Mouse (Mus musculus) heart, embryonic 15.5 days (tissue): ENCODE measurements at regions not wholly inside any gene's neighbourhood (a gene's known extent, or its start where the extent isn't known, plus 50 kb on each side); places are given as distances from the start of the nearest gene placed in this dataset.

Experiments used
- ATAC-seq: fragments of 200-750 bp; cut with Nextera tagmentation; replicated peaks from 2 replicates; pipeline ENCODE4 v1.8.0; 2017; ENCODE audit warnings: low read depth, moderate TSS enrichment; ENCODE audit not compliant: insufficient number of reproducible peaks, insufficient read depth, low FRiP score
- H3K27ac ChIP-seq: fragments of 300-500 bp; sonication (generic); 2 replicates; pipeline ENCODE4 v1.5.1; 2015; ENCODE audit warnings: mild to moderate bottlenecking, inconsistent platforms
- H3K27me3 ChIP-seq: fragments of 300-500 bp; sonication (generic); 2 replicates; pipeline ENCODE4 v1.6.1; 2015; ENCODE audit warnings: inconsistent platforms
- H3K36me3 ChIP-seq: fragments of 300-500 bp; sonication (generic); 2 replicates; pipeline ENCODE4 v1.6.1; 2015; ENCODE audit warnings: mild to moderate bottlenecking, inconsistent platforms
- H3K4me1 ChIP-seq: fragments of 300-500 bp; sonication (generic); replicated peaks from 2 replicates; pipeline ENCODE4 v1.6.1; 2015; ENCODE audit warnings: inconsistent platforms
- H3K4me2 ChIP-seq: fragments of 300-500 bp; sonication (generic); 2 replicates; pipeline ENCODE4 v1.6.1; 2015; ENCODE audit warnings: inconsistent platforms, mild to moderate bottlenecking, moderate library complexity
- H3K4me3 ChIP-seq: fragments of 300-500 bp; sonication (generic); 2 replicates; pipeline ENCODE4 v1.5.1; 2015; ENCODE audit warnings: mild to moderate bottlenecking, inconsistent platforms
- H3K9ac ChIP-seq: fragments of 300-500 bp; sonication (generic); 2 replicates; pipeline ENCODE4 v1.6.1; 2015; ENCODE audit warnings: mild to moderate bottlenecking, inconsistent platforms
- H3K9me3 ChIP-seq: fragments of 300-500 bp; sonication (generic); replicated peaks from 2 replicates; pipeline ENCODE4 v1.6.1; 2016; ENCODE audit warnings: inconsistent platforms
- whole genome bisulfite sequencing: fragments of 180-500 bp; shearing (Covaris S2); methylation state at CpG from one replicate; pipeline ENCODE4 v1.1.7; 2015; ENCODE audit warnings: mixed read lengths; 5-methylcytosine and 5-hydroxymethylcytosine counted together

DNA sequence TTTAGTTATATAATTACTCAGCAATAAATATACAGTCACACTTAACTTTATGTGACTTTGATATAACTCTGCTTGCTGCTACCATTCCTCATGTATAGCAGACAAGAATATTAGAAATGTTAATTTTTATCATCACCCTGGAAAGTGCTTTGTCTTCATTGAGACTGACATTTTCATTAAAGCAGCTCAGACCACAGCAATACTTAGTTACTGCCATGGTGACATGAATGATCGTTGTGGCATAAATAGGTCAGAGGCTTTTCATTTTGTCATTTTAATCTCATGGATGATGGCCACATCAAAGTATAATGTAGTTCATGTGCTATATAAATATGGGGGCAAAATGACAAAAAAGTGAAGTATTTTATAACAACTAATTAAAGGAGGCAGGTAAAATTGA is 498.1 kb downstream of the Slc22a22 start:
- H3K9ac ChIP-seq, result no peak overlapping the region
- no peak overlapping the region for H3K27ac ChIP-seq

DNA sequence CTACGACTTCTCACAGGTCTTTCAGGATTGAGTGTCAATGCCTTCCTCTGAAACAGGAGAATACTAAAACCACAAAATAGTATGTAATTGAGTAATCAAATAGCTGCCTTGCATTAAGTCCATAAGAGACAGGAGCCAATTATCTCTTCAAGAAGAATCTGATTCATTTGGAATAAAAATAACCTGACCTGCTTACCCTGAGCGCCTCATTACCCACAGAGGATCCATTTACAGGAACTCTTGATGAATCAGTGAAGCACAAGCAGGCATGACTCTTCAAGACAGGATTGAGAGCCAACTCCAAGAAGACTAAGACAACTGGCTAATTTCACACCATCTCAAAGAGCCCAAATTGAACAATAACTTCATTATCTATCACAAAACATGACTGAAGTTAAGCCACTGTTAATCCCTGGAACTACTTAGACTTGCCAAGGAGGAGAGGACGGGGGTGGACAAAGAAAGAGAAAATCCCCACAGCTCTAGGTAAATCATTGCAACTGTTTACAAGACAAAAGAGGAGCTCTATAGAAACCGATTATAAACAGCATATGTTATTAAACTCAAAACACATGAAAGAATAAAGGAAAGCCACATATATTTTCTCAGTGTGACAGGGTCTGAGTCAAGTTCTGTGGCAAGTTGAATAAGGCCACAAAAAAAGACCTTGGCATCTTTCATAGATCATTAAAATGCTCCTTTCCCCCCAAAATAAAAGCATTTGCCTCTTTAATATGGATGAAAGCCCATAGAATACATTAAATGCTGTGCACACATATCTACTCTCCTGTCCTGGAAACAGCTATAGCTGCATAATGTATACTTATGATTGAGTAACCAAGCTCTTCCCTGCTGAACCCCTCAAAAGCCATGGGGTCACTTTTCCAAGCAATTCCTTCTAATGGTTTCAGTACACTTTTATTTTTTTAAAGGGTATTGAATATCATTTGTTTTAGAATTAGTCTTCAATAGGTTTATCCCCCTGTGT is 501.7 kb downstream of the Slc22a22 start:
- WGBS, result 73% methylated on average over 4 of the region's 4 CpGs
- no peak for ATAC-seq
- Histone ChIP-seq H3K4me2 (no peak overlapping the region), H3K36me3 (no peaks in the 10 kb centered on the region), H3K9me3 (no peaks in the 10 kb centered on the region), H3K4me1 (no peaks in the 10 kb centered on the region), H3K9ac (no peak overlapping the region), H3K27me3 (no peaks in the 10 kb centered on the region), H3K4me3 (no peak overlapping the region), H3K27ac (no peak overlapping the region)

More for the DNA sequence above, 498.1 kb downstream of the Slc22a22 start:
- Histone ChIP-seq H3K4me3 (no peak overlapping the region), H3K36me3 (no peaks in the 10 kb centered on the region), H3K27me3 (no peaks in the 10 kb centered on the region), H3K4me2 (no peak overlapping the region), H3K4me1 (no peaks in the 10 kb centered on the region), H3K9me3 (no peaks in the 10 kb centered on the region)
- WGBS, result 80% methylated on average over 1 of the region's 1 CpGs
- ATAC-seq, result no peak

GRCm38 (mm10) chr15:56970140-56970539 is 507.3 kb downstream of the Slc22a22 start:
- Histone ChIP-seq H3K36me3 (no peaks in the 10 kb centered on the region), H3K9me3 (no peaks in the 10 kb centered on the region), H3K27me3 (no peaks in the 10 kb centered on the region), H3K9ac (no peak overlapping the region), H3K4me3 (no peak overlapping the region), H3K4me1 (no peaks in the 10 kb centered on the region), H3K4me2 (no peak overlapping the region), H3K27ac (no peak overlapping the region)
- ATAC-seq, result no peak
- 36% methylated on average over 1 of the region's 1 CpGs for WGBS

- Histone ChIP-seq H3K9me3 (no peaks in the 10 kb centered on the region), H3K9ac (no peak overlapping the region), H3K4me1 (no peaks in the 10 kb centered on the region), H3K4me2 (no peak overlapping the region), H3K27ac (no peak overlapping the region), H3K4me3 (no peak overlapping the region), H3K36me3 (no peaks in the 10 kb centered on the region), H3K27me3 (no peaks in the 10 kb centered on the region)
- WGBS, result 82% methylated on average over 2 of the region's 2 CpGs
- ATAC-seq, result no peak
Measured at GRCm38 (mm10) chr15:56956356-56956755, 521.1 kb downstream of the Slc22a22 start.

- Histone ChIP-seq H3K4me1 (no peaks in the 10 kb centered on the region), H3K9me3 (no peaks in the 10 kb centered on the region), H3K36me3 (no peaks in the 10 kb centered on the region), H3K27me3 (no peaks in the 10 kb centered on the region), H3K4me2 (no peak overlapping the region), H3K9ac (no peak overlapping the region), H3K27ac (no peak overlapping the region), H3K4me3 (no peak overlapping the region)
- no peak for ATAC-seq
Measured at GRCm38 (mm10) chr15:56952176-56952575, 525.2 kb downstream of the Slc22a22 start.

- no peaks in the 10 kb centered on the region for H3K4me1 ChIP-seq
- no peaks in the 10 kb centered on the region for H3K36me3 ChIP-seq
- no peak for ATAC-seq
- no peak overlapping the region for H3K27ac ChIP-seq
- WGBS, result 62% methylated on average over 2 of the region's 2 CpGs
- H3K4me2 ChIP-seq, result no peak overlapping the region
- no peaks in the 10 kb centered on the region for H3K9me3 ChIP-seq
- no peak overlapping the region for H3K9ac ChIP-seq
- H3K27me3 ChIP-seq, result no peaks in the 10 kb centered on the region
- H3K4me3 ChIP-seq, result no peak overlapping the region
Measured at GRCm38 (mm10) chr15:56950824-56951223, 526.6 kb downstream of the Slc22a22 start.

DNA sequence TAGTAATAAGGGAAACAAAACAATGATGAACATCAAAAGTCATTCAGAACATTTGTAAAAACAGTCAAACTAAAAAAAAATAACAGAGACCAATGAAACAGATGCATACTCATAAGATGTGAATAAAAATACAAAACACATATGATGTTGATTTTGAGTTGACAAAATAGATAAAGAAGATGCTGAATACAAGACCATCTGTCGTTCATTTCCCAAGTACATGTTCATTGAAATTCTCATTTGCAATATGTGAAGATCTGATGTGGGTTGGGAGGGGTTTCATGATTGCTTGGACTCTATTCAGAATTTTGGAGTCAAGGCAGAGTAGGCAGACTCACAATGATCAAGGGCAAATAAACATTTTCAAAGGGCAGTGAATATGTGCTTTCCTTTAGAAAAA is 536.5 kb downstream of the Slc22a22 start:
- WGBS, result 71% methylated on average over 1 of the region's 1 CpGs
- H3K4me1 ChIP-seq, result no peaks in the 10 kb centered on the region

DNA sequence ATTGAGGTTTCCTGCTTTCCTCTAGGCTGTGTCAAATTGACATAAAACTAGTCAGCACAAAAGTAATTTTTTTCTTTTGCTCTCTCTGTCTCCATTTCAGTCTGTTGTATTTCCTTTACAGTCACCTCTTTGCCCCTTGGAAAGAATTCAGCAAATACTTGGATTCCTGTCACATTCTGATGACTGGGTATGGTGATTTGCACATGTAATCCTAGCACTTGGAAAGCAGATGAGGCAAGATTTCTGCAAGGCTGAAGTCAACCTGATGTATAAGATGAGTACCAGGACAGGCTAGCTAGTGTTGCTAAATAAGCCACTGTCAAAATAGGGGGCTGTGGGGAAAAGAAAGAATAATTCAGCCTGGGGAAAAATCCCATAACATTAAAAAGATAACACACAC is 580.9 kb downstream of the Slc22a22 start:
- no peak overlapping the region for H3K4me2 ChIP-seq
- H3K4me3 ChIP-seq, result no peak overlapping the region
- H3K27ac ChIP-seq, result no peak overlapping the region
- no peaks in the 10 kb centered on the region for H3K36me3 ChIP-seq
- no peaks in the 10 kb centered on the region for H3K27me3 ChIP-seq
- H3K9me3 ChIP-seq, result no peaks in the 10 kb centered on the region
- H3K9ac ChIP-seq, result no peak overlapping the region
- ATAC-seq, result no peak
- H3K4me1 ChIP-seq, result no peaks in the 10 kb centered on the region

More for the DNA sequence above, 536.5 kb downstream of the Slc22a22 start:
- H3K4me3 ChIP-seq, result no peak overlapping the region
- no peaks in the 10 kb centered on the region for H3K36me3 ChIP-seq
- H3K9me3 ChIP-seq, result no peaks in the 10 kb centered on the region
- H3K27ac ChIP-seq, result no peak overlapping the region
- no peak overlapping the region for H3K9ac ChIP-seq
- no peak for ATAC-seq
- H3K27me3 ChIP-seq, result no peaks in the 10 kb centered on the region
- H3K4me2 ChIP-seq, result no peak overlapping the region

- Histone ChIP-seq H3K9me3 (no peaks in the 10 kb centered on the region), H3K4me2 (no peak overlapping the region), H3K36me3 (no peaks in the 10 kb centered on the region), H3K4me3 (no peak overlapping the region), H3K4me1 (no peaks in the 10 kb centered on the region), H3K9ac (no peak overlapping the region), H3K27ac (no peak overlapping the region), H3K27me3 (no peaks in the 10 kb centered on the region)
- 54% methylated on average over 5 of the region's 5 CpGs for WGBS
- no peak for ATAC-seq
Measured at GRCm38 (mm10) chr15:56881501-56881900, 595.9 kb downstream of the Slc22a22 start.

- WGBS, result 80% methylated on average over 6 of the region's 6 CpGs
- H3K4me2 ChIP-seq, result no peak overlapping the region
- no peaks in the 10 kb centered on the region for H3K36me3 ChIP-seq
- H3K27ac ChIP-seq, result no peak overlapping the region
- no peaks in the 10 kb centered on the region for H3K27me3 ChIP-seq
- no peak overlapping the region for H3K9ac ChIP-seq
- H3K4me1 ChIP-seq, result no peaks in the 10 kb centered on the region
- ATAC-seq, result no peak
- no peak overlapping the region for H3K4me3 ChIP-seq
- H3K9me3 ChIP-seq, result no peaks in the 10 kb centered on the region
Measured at GRCm38 (mm10) chr15:56865879-56866278, 611.5 kb downstream of the Slc22a22 start.

DNA sequence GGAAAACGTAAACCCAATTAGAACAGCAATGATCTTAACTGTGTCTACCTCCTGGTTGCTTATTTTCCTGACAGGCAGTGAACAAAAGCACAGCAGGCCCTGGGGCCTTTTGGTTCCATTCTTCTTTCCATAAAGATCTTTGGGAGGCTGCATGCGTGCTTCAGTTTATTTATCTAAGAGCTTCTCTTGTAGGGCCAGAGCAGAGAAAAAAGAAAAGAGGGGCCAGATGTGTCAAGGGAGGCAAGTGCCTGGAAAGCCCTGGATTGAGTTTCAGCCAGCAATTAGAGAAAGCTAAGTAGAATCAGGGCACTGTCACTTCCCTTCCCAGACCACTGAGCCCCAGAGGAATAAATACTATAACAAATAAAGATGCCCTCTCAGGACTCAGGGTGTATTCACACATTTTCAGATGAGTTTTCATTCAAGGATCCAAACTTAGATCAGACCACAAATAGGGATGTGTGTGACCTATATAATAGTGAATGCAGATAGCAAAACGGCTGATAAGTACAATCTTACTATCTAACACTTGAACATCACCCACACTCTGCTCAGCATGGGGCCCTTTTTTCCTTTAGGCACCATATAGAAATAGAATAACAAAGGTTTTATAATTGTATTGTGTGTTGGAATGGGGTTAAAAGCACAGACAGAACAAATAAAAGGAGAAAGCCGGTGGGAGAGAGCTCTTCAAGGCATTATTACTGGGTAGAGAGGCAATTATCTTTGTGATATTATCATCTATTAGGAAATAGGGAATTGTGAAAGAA is 612.2 kb downstream of the Slc22a22 start:
- H3K27ac ChIP-seq, result no peak overlapping the region
- no peaks in the 10 kb centered on the region for H3K9me3 ChIP-seq
- H3K9ac ChIP-seq, result no peak overlapping the region
- H3K4me1 ChIP-seq, result no peaks in the 10 kb centered on the region
- no peak overlapping the region for H3K4me3 ChIP-seq
- ATAC-seq, result no peak
- no peaks in the 10 kb centered on the region for H3K36me3 ChIP-seq
- WGBS, result 31% methylated on average over 4 of the region's 4 CpGs
- no peaks in the 10 kb centered on the region for H3K27me3 ChIP-seq
- H3K4me2 ChIP-seq, result no peak overlapping the region
